Mouse (Mus musculus) retina, adult 2 months (tissue): ENCODE measurements around the gene Pex10.
"Not testable (repeated sequence)": the region's sequence is repeated elsewhere in the genome, so short reads cannot be mapped to it uniquely, and the experiment has no call there.

Source experiments
- DNase-seq: peaks from one replicate; pipeline ENCODE4 v3.0.0-alpha.2; 2012; ENCODE audit warnings: low read depth, low spot score

Gene Pex10

GRCm38 (mm10) chr4:155064474-155064873, 2.3 kb upstream of the Pex10 start:
- DNase-seq = no peak

DNA sequence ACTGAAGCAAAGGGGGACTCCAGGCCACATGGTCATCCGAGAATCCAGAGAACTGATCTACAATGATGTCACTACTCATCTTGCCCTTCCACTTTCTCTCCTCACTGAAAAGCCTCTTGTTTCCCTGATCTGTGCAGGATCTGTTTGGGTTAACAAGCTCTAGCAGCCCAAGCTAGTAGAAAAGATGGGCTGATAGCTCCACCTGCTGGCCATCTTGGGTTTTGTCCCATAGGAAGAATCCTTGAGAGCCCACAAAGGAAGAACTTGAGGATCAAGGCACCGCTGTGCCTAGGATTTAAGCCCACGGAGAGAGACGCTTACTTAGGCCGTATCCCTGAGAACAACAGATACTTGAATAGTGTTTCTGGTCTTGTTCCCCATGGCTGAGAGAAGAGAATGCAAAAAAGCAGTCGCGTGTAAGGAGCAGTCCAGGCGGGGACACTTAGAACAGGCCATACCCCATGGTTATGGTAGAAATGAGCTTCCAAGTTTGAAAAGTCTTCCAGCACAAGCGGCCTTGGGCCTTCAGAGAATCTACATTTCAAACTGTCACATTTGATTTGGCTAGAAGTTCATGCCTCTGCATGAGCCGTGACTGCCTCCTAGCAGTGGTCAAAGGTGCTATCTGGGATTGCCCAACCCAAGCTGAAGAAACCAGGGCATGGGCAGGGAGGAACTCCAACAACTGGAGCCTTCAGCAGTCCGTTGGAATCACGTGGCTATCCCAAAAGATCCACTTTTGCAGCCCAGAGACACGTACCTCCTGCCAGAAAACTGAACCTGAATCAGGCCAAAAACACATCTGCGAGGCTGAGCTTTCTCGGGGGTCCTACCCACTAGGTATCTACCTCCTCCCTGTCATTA, 614 bp upstream of the Pex10 start:
- peak; percentile 86 for DNase-seq

GRCm38 (mm10) chr4:155068357-155068972, 1.6 kb downstream of the Pex10 start:
- no peak for DNase-seq

DNA sequence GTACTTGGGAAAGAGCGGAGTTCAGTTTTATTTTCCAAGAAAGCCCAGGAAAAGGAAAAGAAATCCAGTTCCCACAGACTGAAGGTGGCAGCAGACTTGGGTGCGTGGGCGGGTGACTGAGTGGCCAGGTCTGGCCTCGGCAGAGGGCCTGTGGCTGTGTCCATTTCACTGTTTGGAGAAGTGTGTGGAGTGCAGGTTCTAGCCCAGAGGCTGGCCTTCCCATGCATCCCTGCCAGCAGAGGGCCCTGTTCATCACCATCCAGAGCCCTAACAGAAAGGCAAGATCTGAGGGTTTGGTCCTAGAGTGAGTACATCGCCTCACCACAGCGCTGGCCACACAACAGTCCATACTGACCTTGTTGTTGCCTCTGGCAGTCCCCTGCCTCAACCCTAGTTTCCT, 2.4 kb downstream of the Pex10 start:
- DNase-seq = no peak

- DNase-seq = no peak
Observed at GRCm38 (mm10) chr4:155070199-155070598, 3.4 kb downstream of the Pex10 start.

- DNase-seq = no peak
Observed at GRCm38 (mm10) chr4:155070921-155071320, 4.1 kb downstream of the Pex10 start.

DNA sequence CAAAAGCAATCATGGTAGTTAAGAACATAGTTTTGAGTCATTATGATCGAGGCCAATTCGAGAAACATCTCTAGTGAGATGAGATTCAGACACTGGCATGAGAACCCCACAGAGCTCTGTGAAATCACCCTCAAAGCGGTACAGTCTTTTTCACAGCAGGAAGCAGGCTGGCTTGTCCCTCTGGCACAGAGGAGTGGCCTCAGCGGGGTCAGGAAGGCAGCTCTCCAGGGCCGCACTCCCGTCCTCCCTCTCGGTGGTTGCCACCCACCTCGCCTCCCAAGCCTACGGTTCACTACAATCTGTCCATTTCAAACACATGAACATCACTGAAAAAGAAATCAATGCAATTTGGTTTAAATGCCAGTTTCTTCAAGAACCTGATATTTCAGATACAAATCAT, 7.6 kb downstream of the Pex10 start:
- DNase-seq = no peak

DNA sequence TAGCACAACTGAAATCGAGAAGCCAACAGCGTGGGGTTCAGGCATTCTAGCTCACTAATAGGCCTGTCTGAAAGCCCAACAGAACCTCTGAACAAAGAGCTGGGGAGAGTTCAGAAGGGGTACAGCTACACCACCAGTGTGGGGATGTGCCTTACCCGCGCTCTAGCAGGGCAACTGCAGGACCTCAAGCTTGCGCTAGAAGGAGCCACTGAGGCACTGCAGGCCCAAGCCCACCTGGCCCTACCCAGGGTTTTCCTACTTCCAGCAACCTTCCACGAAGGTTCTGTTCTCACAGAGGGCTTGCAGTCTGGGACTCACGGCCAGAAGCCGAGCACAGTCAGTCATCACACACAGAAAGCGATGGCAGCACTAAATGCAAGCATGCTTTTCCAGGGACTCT, 8.3 kb downstream of the Pex10 start:
- no peak for DNase-seq

DNA sequence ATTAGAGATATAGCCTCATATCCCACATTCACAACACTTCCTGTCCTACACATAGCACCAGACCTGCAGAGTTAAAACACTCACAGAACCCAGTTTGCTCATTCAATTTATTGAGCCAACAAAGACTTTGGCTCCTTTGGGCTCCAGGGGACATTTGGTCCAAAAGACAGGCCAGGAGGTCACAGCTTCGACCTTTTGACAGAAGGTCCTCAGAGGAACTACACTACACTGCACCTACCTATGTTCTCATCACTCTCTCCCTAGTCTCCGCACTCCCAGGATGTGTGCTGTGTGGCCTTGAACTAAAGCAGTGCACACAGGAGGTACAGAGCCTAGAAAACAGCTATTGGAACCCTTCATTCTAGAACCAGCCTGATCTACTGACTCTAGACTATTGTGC, 9.0 kb downstream of the Pex10 start:
- no peak for DNase-seq

GRCm38 (mm10) chr4:155076677-155077076, 9.9 kb downstream of the Pex10 start:
- no peak for DNase-seq

GRCm38 (mm10) chr4:155078808-155079207, 12.0 kb downstream of the Pex10 start:
- not testable (repeated sequence) for DNase-seq

GRCm38 (mm10) chr4:155079666-155080065, 12.8 kb downstream of the Pex10 start:
- no peak for DNase-seq

GRCm38 (mm10) chr4:155083553-155083952, 16.7 kb downstream of the Pex10 start:
- no peak for DNase-seq

DNA sequence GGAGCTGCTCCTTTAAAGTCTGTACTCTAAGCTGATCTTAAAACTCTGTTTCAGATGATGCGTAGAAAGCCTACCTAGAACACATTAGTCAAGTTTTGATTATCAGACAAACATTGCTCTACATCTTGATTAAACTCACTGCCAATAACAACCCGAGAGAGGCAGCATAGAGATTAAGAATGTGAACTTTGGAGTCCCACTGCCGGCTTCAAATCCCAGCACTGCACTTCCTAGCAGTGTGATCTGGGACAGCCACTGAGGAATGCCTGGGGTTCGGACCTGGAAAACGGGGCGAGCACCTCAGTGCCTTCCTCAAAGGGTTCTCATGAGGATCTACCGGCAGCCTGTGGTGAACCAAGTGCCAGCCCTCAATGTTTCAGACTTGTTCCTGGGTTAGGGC, 17.5 kb downstream of the Pex10 start:
- DNase-seq = no peak

- DNase-seq = no peak
Observed at GRCm38 (mm10) chr4:155085206-155086107, 18.6 kb downstream of the Pex10 start.

GRCm38 (mm10) chr4:155086108-155087024, 19.6 kb downstream of the Pex10 start, which contains the start of the genes Rer1 and Morn1:
Gene Rer1, minus strand, starts transcription at chr4:155086382.
Gene Morn1, plus strand, starts transcription at chr4:155086577.
- DNase-seq = peak; percentile 99

GRCm38 (mm10) chr4:155089241-155089640, 22.4 kb downstream of the Pex10 start:
- no peak for DNase-seq

- DNase-seq = no peak
Observed at GRCm38 (mm10) chr4:155090147-155090546, 23.3 kb downstream of the Pex10 start.

- no peak for DNase-seq
Observed at GRCm38 (mm10) chr4:155090688-155091449, 24.1 kb downstream of the Pex10 start.
